Mouse (Mus musculus) myocyte (in vitro differentiated cells): ENCODE results near the gene Plppr5. TPM values are rescaled to one million over a fixed set of nuclear protein-coding genes. Genes with fewer than 3 reads are reported as not detected.
A peak's percentile ranks its signal among the peaks of the same experiment; 100 is the strongest.

Source experiments
- H3K27me3 ChIP-seq: one replicate; pipeline ENCODE4 v1.6.1; 2011; ENCODE audit not compliant: control insufficient read depth, insufficient read depth, insufficient read length
- H3K36me3 ChIP-seq: one replicate; pipeline ENCODE4 v1.6.1; 2011; ENCODE audit not compliant: control insufficient read depth, insufficient read depth
- H3K4me2 ChIP-seq: one replicate; pipeline ENCODE4 v1.6.1; 2011; ENCODE audit warnings: low read depth, control low read depth
- H3K4me3 ChIP-seq: one replicate; pipeline ENCODE4 v1.5.1; 2011; ENCODE audit warnings: mild to moderate bottlenecking, control low read depth, moderate library complexity
- H3K79me2 ChIP-seq: one replicate; pipeline ENCODE4 v1.6.1; 2011; ENCODE audit not compliant: control insufficient read depth, insufficient read depth
- H3ac ChIP-seq: one replicate; pipeline ENCODE4 v1.6.1; 2011; ENCODE audit not compliant: control insufficient read depth, insufficient read length
- CEBPB ChIP-seq: IDR thresholded peaks from 2 replicates; pipeline ENCODE4 v1.6.1; 2011; ENCODE audit warnings: mild to moderate bottlenecking, moderate library complexity; ENCODE audit not compliant: poor library complexity, insufficient read depth, severe bottlenecking
- E2F4 ChIP-seq: IDR thresholded peaks from one replicate; pipeline ENCODE4 v1.6.1; 2011; ENCODE audit warnings: mild to moderate bottlenecking, control low read depth, moderate library complexity; ENCODE audit not compliant: insufficient read depth
- MAX ChIP-seq: IDR thresholded peaks from one replicate; pipeline ENCODE4 v1.6.1; 2011; ENCODE audit warnings: low read depth, mild to moderate bottlenecking, control low read depth
- MYOD1 ChIP-seq, 3 experiments: IDR thresholded peaks; one replicate each; pipeline ENCODE4 v1.6.1; 2011; ENCODE audit warnings: control low read depth in 2 of 3, low read depth in 2 of 3, mild to moderate bottlenecking in 2 of 3, moderate library complexity in 1 of 3; ENCODE audit not compliant: insufficient read length in 2 of 3, control insufficient read depth in 1 of 3
- MYOG ChIP-seq, 3 experiments: IDR thresholded peaks; one replicate each; pipeline ENCODE4 v1.6.1; 2011; ENCODE audit warnings: control low read depth in 2 of 3, low read depth in 2 of 3, mild to moderate bottlenecking in 2 of 3; ENCODE audit not compliant: insufficient read length in 2 of 3, control insufficient read depth in 1 of 3, insufficient read depth in 1 of 3
- POLR2A ChIP-seq: IDR thresholded peaks from one replicate; pipeline ENCODE4 v1.6.1; 2011; ENCODE audit warnings: low read depth, mild to moderate bottlenecking, control low read depth, moderate library complexity; ENCODE audit not compliant: insufficient read length
- POLR2AphosphoS2 ChIP-seq: IDR thresholded peaks from one replicate; pipeline ENCODE4 v1.6.1; 2011; ENCODE audit warnings: low read depth, control low read depth; ENCODE audit not compliant: insufficient read length
- REST ChIP-seq: IDR thresholded peaks from one replicate; pipeline ENCODE4 v1.6.1; 2011; ENCODE audit warnings: mild to moderate bottlenecking, control low read depth, moderate library complexity; ENCODE audit not compliant: insufficient read depth, insufficient read length
- SRF ChIP-seq: IDR thresholded peaks from one replicate; pipeline ENCODE4 v1.6.1; 2011; ENCODE audit warnings: low read depth; ENCODE audit not compliant: control insufficient read depth, insufficient read length
- TCF12 ChIP-seq: IDR thresholded peaks from one replicate; pipeline ENCODE4 v1.6.1; 2011; ENCODE audit warnings: mild to moderate bottlenecking, control low read depth; ENCODE audit not compliant: poor library complexity, insufficient read depth, severe bottlenecking
- TCF3 ChIP-seq: IDR thresholded peaks from one replicate; pipeline ENCODE4 v1.6.1; 2011; ENCODE audit warnings: low read depth, control low read depth; ENCODE audit not compliant: insufficient read length
- USF1 ChIP-seq: IDR thresholded peaks from one replicate; pipeline ENCODE4 v1.6.1; 2011; ENCODE audit warnings: low read depth, mild to moderate bottlenecking, control low read depth, moderate library complexity
- polyA plus RNA-seq: library from polyadenylated mRNA; unstranded; fragments of >200 nt; fragmentation: generic; extraction: Trizol; gene quantifications from one replicate; pipeline ENCODE4 v1.2.1, GENCODE M21; 2012; ENCODE audit warnings: missing spikeins

Plppr5 gene
- polyA plus RNA-seq, 1 experiment: not detected

- Histone ChIP-seq H3K4me2 (no peak overlapping the region), H3K79me2 (no peaks in the 10 kb centered on the region), H3K36me3 (no peaks in the 10 kb centered on the region), H3ac (no peak overlapping the region), H3K4me3 (no peak overlapping the region), H3K27me3 (no peaks in the 10 kb centered on the region)
- TF ChIP-seq MYOD1 (IDR thresholded peaks at IDR 0.05; ENCODE audit: control insufficient read depth in 1 of 3, insufficient read length in 2 of 3, low read depth in 2 of 3) (no peak), POLR2A (no peak), POLR2AphosphoS2 (no peak), CEBPB (no peak), SRF (no peak), USF1 (no peak), TCF3 (no peak), E2F4 (no peak), MYOG (IDR thresholded peaks at IDR 0.05; ENCODE audit: control insufficient read depth in 1 of 3, insufficient read depth in 1 of 3, insufficient read length in 2 of 3, low read depth in 2 of 3) (no peak), REST (no peak), MAX (no peak), TCF12 (no peak)
Measured at GRCm38 (mm10) chr3:117625257-117626001, 50.8 kb downstream of the Plppr5 start.

- Histone ChIP-seq H3K4me3 (no peak overlapping the region), H3K27me3 (no peaks in the 10 kb centered on the region), H3K79me2 (no peaks in the 10 kb centered on the region), H3ac (no peak overlapping the region), H3K36me3 (no peaks in the 10 kb centered on the region), H3K4me2 (no peak overlapping the region)
- TF ChIP-seq MYOG (IDR thresholded peaks at IDR 0.05; ENCODE audit: control insufficient read depth in 1 of 3, insufficient read depth in 1 of 3, insufficient read length in 2 of 3, low read depth in 2 of 3): no peak
- TF ChIP-seq REST: no peak
- no peak for TF ChIP-seq TCF12
- TF ChIP-seq CEBPB: no peak
- no peak for TF ChIP-seq MAX
- no peak for TF ChIP-seq USF1
- no peak for TF ChIP-seq SRF
Measured at GRCm38 (mm10) chr3:117628799-117629198, 54.2 kb downstream of the Plppr5 start.

- Histone ChIP-seq H3K27me3 (no peaks in the 10 kb centered on the region), H3K36me3 (no peaks in the 10 kb centered on the region), H3ac (no peak overlapping the region), H3K4me2 (no peak overlapping the region), H3K79me2 (no peaks in the 10 kb centered on the region), H3K4me3 (no peak overlapping the region)
- TF ChIP-seq TCF12 (no peak), REST (peak; percentile 84)
Measured at GRCm38 (mm10) chr3:117630332-117630731, 55.7 kb downstream of the Plppr5 start.

- no peaks in the 10 kb centered on the region for H3K27me3 ChIP-seq
- no peak for TF ChIP-seq REST
- no peak for TF ChIP-seq POLR2A
- no peak for TF ChIP-seq SRF
- TF ChIP-seq TCF12: no peak
- no peak for TF ChIP-seq MYOG (IDR thresholded peaks at IDR 0.05; ENCODE audit: control insufficient read depth in 1 of 3, insufficient read depth in 1 of 3, insufficient read length in 2 of 3, low read depth in 2 of 3)
- no peak for TF ChIP-seq MAX
- TF ChIP-seq POLR2AphosphoS2: no peak
- TF ChIP-seq E2F4: no peak
- no peak for TF ChIP-seq USF1
- TF ChIP-seq MYOD1 (IDR thresholded peaks at IDR 0.05; ENCODE audit: control insufficient read depth in 1 of 3, insufficient read length in 2 of 3, low read depth in 2 of 3): no peak
- TF ChIP-seq TCF3: no peak
- TF ChIP-seq CEBPB: no peak
- no peak overlapping the region for H3ac ChIP-seq
- H3K4me2 ChIP-seq: no peak overlapping the region
- no peak overlapping the region for H3K4me3 ChIP-seq
- H3K79me2 ChIP-seq: no peaks in the 10 kb centered on the region
- H3K36me3 ChIP-seq: no peaks in the 10 kb centered on the region
Measured at GRCm38 (mm10) chr3:117648612-117649011, 74.0 kb downstream of the Plppr5 start.

- H3K4me3 ChIP-seq: no peak overlapping the region
- no peak overlapping the region for H3K4me2 ChIP-seq
- no peaks in the 10 kb centered on the region for H3K79me2 ChIP-seq
- TF ChIP-seq MYOG (IDR thresholded peaks at IDR 0.05; ENCODE audit: control insufficient read depth in 1 of 3, insufficient read depth in 1 of 3, insufficient read length in 2 of 3, low read depth in 2 of 3) (no peak), USF1 (no peak)
- H3ac ChIP-seq: no peak overlapping the region
- no peaks in the 10 kb centered on the region for H3K36me3 ChIP-seq
- no peaks in the 10 kb centered on the region for H3K27me3 ChIP-seq
Measured at GRCm38 (mm10) chr3:117664316-117664715, 89.7 kb downstream of the Plppr5 start.
